Mouse (Mus musculus) forebrain, embryonic 15.5 days (tissue): ENCODE results near the gene Atl1. TPM values are rescaled to one million over a fixed set of nuclear protein-coding genes. Genes with fewer than 3 reads are reported as not detected.

Source experiments
- ATAC-seq: fragments of 200-750 bp; cut with Nextera tagmentation; replicated peaks from 2 replicates; pipeline ENCODE4 v1.8.0; 2017; ENCODE audit warnings: mild to moderate bottlenecking, moderate TSS enrichment, moderate library complexity
- H3K27ac ChIP-seq: fragments of 300-500 bp; sonication (generic); replicated peaks from 2 replicates; pipeline ENCODE4 v1.5.1; 2015; ENCODE audit warnings: mild to moderate bottlenecking, inconsistent platforms
- H3K27me3 ChIP-seq: fragments of 300-500 bp; sonication (generic); 2 replicates; pipeline ENCODE4 v1.6.1; 2015; ENCODE audit warnings: inconsistent platforms
- H3K36me3 ChIP-seq: fragments of 300-500 bp; sonication (generic); 2 replicates; pipeline ENCODE4 v1.6.1; 2015; ENCODE audit warnings: mild to moderate bottlenecking, inconsistent platforms
- H3K4me1 ChIP-seq: fragments of 300-500 bp; sonication (generic); 2 replicates; pipeline ENCODE4 v1.6.1; 2015; ENCODE audit warnings: inconsistent platforms
- H3K4me2 ChIP-seq: fragments of 300-500 bp; sonication (generic); replicated peaks from 2 replicates; pipeline ENCODE4 v1.6.1; 2015; ENCODE audit warnings: mild to moderate bottlenecking, inconsistent platforms
- H3K4me3 ChIP-seq: fragments of 300-500 bp; sonication (generic); 2 replicates; pipeline ENCODE4 v1.5.1; 2015; ENCODE audit warnings: mild to moderate bottlenecking, inconsistent platforms
- H3K9ac ChIP-seq: fragments of 300-500 bp; sonication (generic); replicated peaks from 2 replicates; pipeline ENCODE4 v1.6.1; 2015; ENCODE audit warnings: mild to moderate bottlenecking, inconsistent platforms
- H3K9me3 ChIP-seq: fragments of 300-500 bp; sonication (generic); 2 replicates; pipeline ENCODE4 v1.6.1; 2016; ENCODE audit warnings: inconsistent platforms
- WGBS: fragments of 180-500 bp; shearing (Covaris S2); methylation state at CpG from one replicate; pipeline ENCODE4 v1.1.7; 2015; ENCODE audit warnings: mixed read lengths; 5-methylcytosine and 5-hydroxymethylcytosine counted together
- polyA plus RNA-seq: library from polyadenylated mRNA; unstranded; fragments of >200 nt; fragmentation: Nextera tagmentation; extraction: Ambion mirVana; gene quantifications from 2 replicates; pipeline ENCODE4 v1.2.1, GENCODE M21; 2015

Atl1 gene
- polyA plus RNA-seq, 1 experiment from 2014 or later = 123 TPM

DNA sequence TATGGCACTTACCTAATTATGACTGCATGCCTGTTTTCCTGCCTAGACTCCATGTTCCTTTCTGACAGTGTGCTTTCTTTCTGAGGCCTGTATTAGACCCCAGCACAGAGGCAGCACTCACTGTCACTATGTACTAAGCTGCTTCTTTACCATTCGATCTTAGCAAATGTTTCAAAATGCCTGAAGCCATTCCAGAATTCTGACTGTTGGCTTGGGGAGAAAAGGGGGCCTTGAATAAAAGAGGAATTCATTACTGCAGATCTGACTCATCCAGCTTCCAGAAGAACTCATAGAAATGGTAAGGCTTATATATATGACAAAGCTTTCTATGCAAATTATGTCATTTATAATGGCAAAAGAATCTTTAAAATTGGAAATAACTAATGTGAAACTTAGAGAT lies 4.1 kb upstream of the Atl1 start:
- Histone ChIP-seq H3K9me3 (no peaks in the 10 kb centered on the region), H3K4me3 (no peak overlapping the region), H3K36me3 (no peaks in the 10 kb centered on the region), H3K27ac (no peak overlapping the region), H3K9ac (no peak overlapping the region), H3K4me2 (no peak overlapping the region), H3K27me3 (no peaks in the 10 kb centered on the region), H3K4me1 (peaks cover 34% of the 10 kb centered on the region)
- WGBS = 51% methylated on average over 1 of the region's 1 CpGs
- ATAC-seq = no peak

DNA sequence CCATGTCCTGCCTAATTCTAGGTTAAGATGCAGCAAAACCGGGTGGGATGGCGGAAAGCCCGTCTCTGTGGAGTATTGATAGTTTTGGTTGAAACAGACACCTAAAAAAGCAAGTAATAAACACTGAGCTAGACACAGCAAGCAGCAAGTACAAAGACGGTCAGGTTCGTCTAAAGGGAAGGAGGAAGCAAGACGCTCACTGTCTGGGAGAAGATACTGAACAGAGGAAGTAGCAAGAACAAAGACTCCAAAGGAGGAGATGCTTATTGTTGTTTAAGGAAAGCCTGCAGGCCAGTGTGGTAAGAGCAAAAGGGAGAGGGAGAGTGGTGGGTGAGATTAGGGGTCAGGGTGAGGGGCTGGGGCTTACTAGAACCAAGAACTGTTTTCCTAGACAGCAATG lies 2.4 kb upstream of the Atl1 start:
- no peak overlapping the region for H3K4me3 ChIP-seq
- peak overlapping the region; percentile 55 for H3K4me2 ChIP-seq
- no peaks in the 10 kb centered on the region for H3K9me3 ChIP-seq
- no peak for ATAC-seq
- no peaks in the 10 kb centered on the region for H3K36me3 ChIP-seq
- H3K9ac ChIP-seq = peak overlapping the region; percentile 29; the same call in 1 of the 2 replicates
- no peaks in the 10 kb centered on the region for H3K27me3 ChIP-seq
- H3K4me1 ChIP-seq = peaks cover 39% of the 10 kb centered on the region
- 49% methylated on average over 6 of the region's 6 CpGs for WGBS
- H3K27ac ChIP-seq = 0 out of 2 replicates have a peak overlapping the region, but pooled peaks have one; percentile 27

DNA sequence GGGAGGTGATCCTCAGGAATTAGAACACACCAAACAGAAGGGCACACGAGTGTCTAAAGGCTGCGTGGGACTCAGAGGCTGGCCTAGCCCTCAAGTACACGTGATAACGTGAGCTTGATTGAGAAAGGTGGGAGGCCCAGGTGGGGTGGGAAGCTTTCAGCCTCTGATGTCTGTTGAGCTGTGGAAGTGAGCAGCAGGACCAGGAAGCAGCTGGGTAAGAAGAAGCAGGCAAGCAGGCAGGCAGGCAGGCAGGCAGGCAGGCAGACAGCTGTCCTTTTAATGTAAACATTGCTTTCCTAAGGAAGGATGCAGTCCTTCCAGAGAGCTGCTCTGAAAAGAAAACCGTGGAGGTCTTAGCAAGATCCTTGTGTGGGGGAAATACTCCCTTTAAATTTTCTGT lies 1.9 kb upstream of the Atl1 start:
- Histone ChIP-seq H3K4me3 (peak overlapping the region; percentile 81; the same call in 1 of the 2 replicates), H3K4me1 (peaks cover 39% of the 10 kb centered on the region), H3K9ac (peak overlapping the region; percentile 6; the same call in 1 of the 2 replicates), H3K27ac (0 out of 2 replicates have a peak overlapping the region, but pooled peaks have one; percentile 27), H3K9me3 (no peaks in the 10 kb centered on the region), H3K4me2 (peak overlapping the region; percentile 55), H3K36me3 (no peaks in the 10 kb centered on the region), H3K27me3 (no peaks in the 10 kb centered on the region)
- WGBS = 22% methylated on average over 5 of the region's 5 CpGs
- no peak for ATAC-seq

DNA sequence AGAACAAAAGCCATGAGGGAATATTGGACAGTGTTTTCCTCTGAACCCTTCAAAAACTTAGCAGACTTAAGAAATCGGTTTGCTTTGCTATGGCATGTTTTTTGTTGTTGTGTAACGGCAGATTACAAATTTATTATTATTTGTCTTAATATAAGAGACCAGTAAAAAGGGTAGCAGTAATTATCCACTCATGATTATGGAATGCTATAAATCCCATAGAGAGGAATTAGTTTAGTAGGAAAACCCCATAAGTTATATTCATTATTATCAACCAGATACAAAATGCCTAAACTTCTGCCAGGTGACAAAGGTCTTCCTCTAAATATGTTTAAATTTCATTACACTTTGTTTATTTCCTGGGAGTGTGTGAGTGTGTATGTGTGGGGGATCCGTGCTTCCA lies 693 bp upstream of the Atl1 start:
- Histone ChIP-seq H3K9ac (peak overlapping the region; percentile 89), H3K4me2 (peak overlapping the region; percentile 55), H3K27me3 (no peaks in the 10 kb centered on the region), H3K27ac (peak overlapping the region; percentile 91), H3K4me3 (peak overlapping the region; percentile 81), H3K4me1 (peaks cover 38% of the 10 kb centered on the region), H3K36me3 (no peaks in the 10 kb centered on the region), H3K9me3 (no peaks in the 10 kb centered on the region)
- no peak for ATAC-seq
- 32% methylated on average over 3 of the region's 3 CpGs for WGBS

DNA sequence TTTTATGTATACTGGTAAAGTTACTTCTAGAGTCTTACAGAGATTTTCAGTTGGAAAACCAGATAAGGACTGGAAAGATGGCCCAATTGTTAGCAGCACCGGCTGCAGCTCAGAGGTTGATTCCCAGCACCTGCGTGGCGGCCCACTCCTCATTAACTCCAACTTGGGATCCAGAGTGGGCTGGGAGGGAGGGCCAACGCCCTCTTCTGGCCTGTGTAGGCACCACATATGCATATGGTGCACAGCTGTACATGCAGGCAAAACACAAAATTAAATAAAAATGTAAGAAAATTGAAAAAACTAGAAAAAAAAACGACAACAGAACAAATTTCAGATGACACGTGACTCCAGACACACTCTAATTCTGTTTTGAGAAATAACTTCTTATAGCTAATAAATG lies 1.5 kb downstream of the Atl1 start:
- no peaks in the 10 kb centered on the region for H3K9me3 ChIP-seq
- H3K4me2 ChIP-seq = no peak overlapping the region
- no peak for ATAC-seq
- H3K4me3 ChIP-seq = no peak overlapping the region
- WGBS = 65% methylated on average over 6 of the region's 6 CpGs
- no peaks in the 10 kb centered on the region for H3K27me3 ChIP-seq
- peak overlapping the region; percentile 91; the same call in 1 of the 2 replicates for H3K27ac ChIP-seq
- no peak overlapping the region for H3K9ac ChIP-seq
- no peaks in the 10 kb centered on the region for H3K36me3 ChIP-seq
- peaks cover 31% of the 10 kb centered on the region for H3K4me1 ChIP-seq

- no peak overlapping the region for H3K27ac ChIP-seq
- 72% methylated on average over 2 of the region's 2 CpGs for WGBS
- no peaks in the 10 kb centered on the region for H3K27me3 ChIP-seq
- H3K4me2 ChIP-seq = no peak overlapping the region
- ATAC-seq = no peak
- H3K9ac ChIP-seq = no peak overlapping the region
- H3K4me3 ChIP-seq = no peak overlapping the region
- H3K9me3 ChIP-seq = no peaks in the 10 kb centered on the region
- no peaks in the 10 kb centered on the region for H3K36me3 ChIP-seq
- peaks cover 23% of the 10 kb centered on the region for H3K4me1 ChIP-seq
Measured at GRCm38 (mm10) chr12:69895046-69895445, 2.6 kb downstream of the Atl1 start.

GRCm38 (mm10) chr12:69898119-69898518 lies 5.7 kb downstream of the Atl1 start:
- Histone ChIP-seq H3K4me2 (no peak overlapping the region), H3K9me3 (no peaks in the 10 kb centered on the region), H3K27me3 (no peaks in the 10 kb centered on the region), H3K4me3 (no peak overlapping the region), H3K4me1 (peaks cover 7% of the 10 kb centered on the region; the same call in 1 of the 2 replicates), H3K27ac (no peak overlapping the region), H3K36me3 (no peaks in the 10 kb centered on the region), H3K9ac (no peak overlapping the region)
- WGBS = 90% methylated on average over 4 of the region's 4 CpGs
- ATAC-seq = no peak

GRCm38 (mm10) chr12:69904991-69905390 lies 12.6 kb downstream of the Atl1 start:
- no peak overlapping the region for H3K4me3 ChIP-seq
- 85% methylated on average over 2 of the region's 2 CpGs for WGBS
- no peak overlapping the region for H3K27ac ChIP-seq
- no peaks in the 10 kb centered on the region for H3K9me3 ChIP-seq
- peaks cover 20% of the 10 kb centered on the region for H3K4me1 ChIP-seq
- H3K36me3 ChIP-seq = no peaks in the 10 kb centered on the region
- no peak overlapping the region for H3K4me2 ChIP-seq
- H3K27me3 ChIP-seq = no peaks in the 10 kb centered on the region
- ATAC-seq = no peak
- no peak overlapping the region for H3K9ac ChIP-seq

DNA sequence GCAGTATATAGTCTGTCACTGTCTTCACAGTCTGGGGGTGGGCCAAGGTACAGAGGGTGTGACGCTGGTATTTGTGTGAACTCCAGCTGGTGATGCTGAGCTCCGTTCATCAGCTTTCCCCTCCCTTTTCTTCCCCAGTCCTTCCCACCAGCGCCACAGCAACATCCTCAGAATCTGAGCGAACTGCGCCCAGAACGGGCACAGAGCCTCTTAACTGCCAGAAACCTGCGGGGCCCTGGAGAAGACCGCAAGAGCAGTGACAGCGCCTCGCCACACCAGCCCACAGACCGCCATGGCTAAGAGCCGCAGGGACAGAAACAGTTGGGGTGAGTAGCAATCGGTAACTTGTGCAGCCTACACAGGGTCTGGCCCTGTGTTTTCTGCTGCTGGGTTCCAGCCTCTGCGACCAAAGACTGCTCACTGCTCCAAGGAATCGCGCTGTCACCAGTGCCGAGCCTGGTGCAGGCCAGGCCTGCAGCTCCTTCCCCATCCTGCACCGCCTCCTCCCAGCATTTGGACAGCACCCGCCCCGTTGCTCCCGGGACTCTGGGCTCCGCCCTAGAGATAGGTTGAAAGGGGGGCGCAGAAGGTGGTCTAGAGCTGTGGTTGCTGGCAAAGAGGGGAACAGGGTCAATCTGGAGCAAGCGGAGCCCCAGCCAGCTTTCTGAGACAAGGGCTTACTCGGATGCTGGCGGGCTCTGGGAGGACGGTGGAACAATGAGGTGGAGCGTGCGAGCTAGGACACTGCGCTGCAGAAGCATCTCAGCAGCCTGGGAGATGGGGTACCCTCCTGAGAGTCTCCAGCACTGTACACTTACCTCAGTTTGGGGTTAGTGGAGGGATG lies 15.5 kb downstream of the Atl1 start:
- ATAC-seq = peak; percentile 90
- Histone ChIP-seq H3K4me1 (peaks cover 24% of the 10 kb centered on the region), H3K4me3 (peak overlapping the region; percentile 57), H3K27ac (peak overlapping the region; percentile 97), H3K27me3 (no peaks in the 10 kb centered on the region), H3K9me3 (no peaks in the 10 kb centered on the region), H3K4me2 (peak overlapping the region; percentile 54), H3K9ac (peak overlapping the region; percentile 86), H3K36me3 (no peaks in the 10 kb centered on the region)
- WGBS = under 1% methylated on average over 30 of the region's 30 CpGs

GRCm38 (mm10) chr12:69908511-69908900 lies 16.1 kb downstream of the Atl1 start:
- ATAC-seq = peak; percentile 86
- Histone ChIP-seq H3K4me1 (peaks cover 24% of the 10 kb centered on the region), H3K36me3 (no peaks in the 10 kb centered on the region), H3K4me2 (peak overlapping the region; percentile 54), H3K27ac (peak overlapping the region; percentile 97), H3K9me3 (no peaks in the 10 kb centered on the region), H3K4me3 (peak overlapping the region; percentile 57), H3K9ac (peak overlapping the region; percentile 86), H3K27me3 (no peaks in the 10 kb centered on the region)
- WGBS = 15% methylated on average over 19 of the region's 19 CpGs

DNA sequence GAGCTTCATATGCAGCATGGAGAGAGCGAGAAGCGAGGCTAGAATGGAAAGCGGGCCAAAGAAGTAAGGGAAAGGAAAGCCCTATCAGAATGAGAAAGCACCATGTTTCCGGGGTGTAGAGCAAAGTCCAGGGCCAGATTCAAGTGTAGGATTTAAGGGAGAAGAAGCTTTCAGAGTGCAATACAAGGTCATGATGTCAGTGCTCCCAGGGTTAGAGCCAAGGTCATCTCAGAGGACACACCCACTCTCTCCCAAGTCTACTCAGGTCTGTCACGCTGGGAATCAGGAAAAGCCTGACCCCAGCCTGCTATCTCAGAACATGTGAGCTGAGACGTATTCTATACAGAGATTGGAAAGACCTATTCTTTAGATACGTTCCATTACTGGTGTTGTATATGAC lies 19.5 kb downstream of the Atl1 start:
- no peak overlapping the region for H3K4me3 ChIP-seq
- H3K27ac ChIP-seq = no peak overlapping the region
- H3K9ac ChIP-seq = no peak overlapping the region
- ATAC-seq = no peak
- no peaks in the 10 kb centered on the region for H3K27me3 ChIP-seq
- no peaks in the 10 kb centered on the region for H3K9me3 ChIP-seq
- H3K4me1 ChIP-seq = peaks cover 22% of the 10 kb centered on the region
- WGBS = 85% methylated on average over 7 of the region's 7 CpGs
- H3K4me2 ChIP-seq = no peak overlapping the region
- H3K36me3 ChIP-seq = no peaks in the 10 kb centered on the region

GRCm38 (mm10) chr12:69912737-69913136 lies 20.3 kb downstream of the Atl1 start:
- Histone ChIP-seq H3K27ac (no peak overlapping the region), H3K4me2 (no peak overlapping the region), H3K36me3 (no peaks in the 10 kb centered on the region), H3K4me1 (peaks cover 17% of the 10 kb centered on the region; the same call in 1 of the 2 replicates), H3K9me3 (no peaks in the 10 kb centered on the region), H3K9ac (no peak overlapping the region), H3K4me3 (no peak overlapping the region), H3K27me3 (no peaks in the 10 kb centered on the region)
- no peak for ATAC-seq
- 92% methylated on average over 7 of the region's 7 CpGs for WGBS
